In the genomic region with DNA sequence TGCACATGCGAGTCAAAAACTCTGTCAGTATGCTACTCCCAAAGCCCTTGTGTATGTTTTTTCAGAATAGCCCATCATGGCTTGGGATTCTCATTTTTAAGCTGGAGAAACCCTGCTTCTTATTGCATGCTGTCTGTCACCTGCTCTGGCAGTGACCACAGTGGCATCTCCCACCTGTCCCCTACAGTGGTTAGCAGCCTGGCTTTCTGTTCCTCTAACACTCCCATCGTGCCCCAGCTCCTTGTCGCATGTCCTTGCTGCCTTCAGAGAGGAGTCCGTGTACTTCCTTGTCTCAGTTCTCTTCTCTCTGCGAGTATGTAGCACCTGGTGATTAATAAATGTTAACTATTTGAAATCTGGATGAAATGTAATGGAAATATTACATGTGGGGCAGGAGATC, we compare ENCODE assay signal across 19 mouse cellular contexts.
"Had no signal": no experiment of that assay in that cellular context is flagged by ENCODE, and none has a peak within 500 bp of the region (broad histone marks: within the 10 kb centered on the region; RNA-seq: fewer than 3 reads in every experiment).

No protein-coding gene starts in this region.

- H3K27me3 ChIP-seq: liver, embryonic 15.5 days; lung, embryonic 15.5 days; midbrain, embryonic 12.5 days; neural tube, embryonic 12.5 days had no signal

- H3K9ac ChIP-seq: liver, embryonic 15.5 days; liver, postnatal 0 days; lung, embryonic 15.5 days; midbrain, embryonic 12.5 days; neural tube, embryonic 12.5 days had no signal

- H3K4me3 ChIP-seq: liver, embryonic 15.5 days; lung, embryonic 15.5 days; midbrain, embryonic 10.5 days; midbrain, embryonic 12.5 days; neural tube, embryonic 12.5 days had no signal

- H3K9me3 ChIP-seq: liver, embryonic 15.5 days; lung, embryonic 15.5 days; midbrain, embryonic 10.5 days; midbrain, embryonic 12.5 days; neural tube, embryonic 12.5 days had no signal

- H3K27ac ChIP-seq: liver, embryonic 15.5 days; lung, embryonic 15.5 days; macrophage; midbrain, embryonic 10.5 days; midbrain, embryonic 12.5 days; neural tube, embryonic 12.5 days had no signal

- H3K4me1 ChIP-seq: lung, embryonic 15.5 days; midbrain, embryonic 10.5 days; midbrain, embryonic 12.5 days; neural tube, embryonic 12.5 days had no signal

- H3K4me2 ChIP-seq: liver, embryonic 15.5 days; lung, embryonic 15.5 days; midbrain, embryonic 12.5 days; neural tube, embryonic 12.5 days had no signal

- DNase-seq: liver, postnatal 0 days; lung, adult 2 months; lung, postnatal 14 days; lung, postnatal 36 days; midbrain, embryonic 14.5 days; retina, postnatal 1 day; right cerebral cortex, adult 18-20 months; right cerebral cortex, postnatal 25 days; right cerebral cortex, postnatal 4 days; spleen, adult 18-20 months; thymus, adult 18-20 months; thymus, postnatal 14 days; thymus, postnatal 36 days had no signal
